1 mouse cellular context compared by ENCODE assay signal in the genomic region with DNA sequence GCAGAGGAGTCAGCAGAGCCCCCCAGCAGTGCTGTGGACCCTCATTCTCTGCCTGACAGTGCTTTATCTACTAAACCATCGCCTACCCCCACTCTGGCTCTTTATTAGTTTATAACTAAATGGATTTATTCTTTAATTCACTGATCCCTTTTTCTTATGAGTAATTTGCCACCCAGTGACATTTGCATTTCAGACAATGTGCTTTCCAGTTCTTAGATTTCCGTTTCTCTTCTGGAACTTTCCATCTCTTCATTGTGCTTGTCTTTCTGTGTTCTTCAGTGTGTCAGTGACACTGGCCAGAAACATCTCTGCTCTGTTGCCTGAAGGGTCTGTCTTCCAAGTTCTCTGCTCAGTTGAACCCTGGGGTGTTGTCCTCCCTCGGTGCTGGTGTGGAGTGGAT.
TF ChIP-seq lines count a peak whose summit lies in the region.

No protein-coding gene starts in this region.

TF ChIP-seq in CH12.LX, 34 proteins besides CTCF, POLR2A, EP300 and RAD21:
- TF ChIP-seq TCF12 (IDR thresholded peaks at IDR 0.05; ENCODE audit: low read depth, low read length): no peak
- TF ChIP-seq JUN (IDR thresholded peaks at IDR 0.05; ENCODE audit: insufficient read depth, low read depth, low read length): 0 out of 2 replicates have a peak, but pooled peaks have one; percentile 14
- no peak for TF ChIP-seq ELF1 (IDR thresholded peaks at IDR 0.05; ENCODE audit: low read depth, low read length)
- TF ChIP-seq ETS1 (conservative IDR thresholded peaks at IDR 0.05; ENCODE audit: low read depth, low read length): no peak; the same call in 1 of the 2 replicates
- no peak for TF ChIP-seq E2F4 (IDR thresholded peaks at IDR 0.05; ENCODE audit: insufficient replicate concordance, low read depth, low read length)
- TF ChIP-seq POLR2AphosphoS2 (IDR thresholded peaks at IDR 0.05; ENCODE audit: low read depth, low read length): no peak
- no peak for TF ChIP-seq KAT2A (IDR thresholded peaks at IDR 0.05; ENCODE audit: insufficient replicate concordance, low read length)
- TF ChIP-seq IRF4 (IDR thresholded peaks at IDR 0.05; ENCODE audit: low read depth, low read length): peak; percentile 54; the same call in 1 of the 2 replicates
- TF ChIP-seq BHLHE40 (IDR thresholded peaks at IDR 0.05; ENCODE audit: low read depth, low read length): 0 out of 2 replicates have a peak, but pooled peaks have one; percentile 20
- TF ChIP-seq MAFK (IDR thresholded peaks at IDR 0.05; ENCODE audit: insufficient replicate concordance, low read length): 0 out of 2 replicates have a peak, but pooled peaks have one; percentile 32
- TF ChIP-seq MYC (IDR thresholded peaks at IDR 0.05; ENCODE audit: low read depth, low read length): peak; percentile 75
- TF ChIP-seq MEF2A (IDR thresholded peaks at IDR 0.05; ENCODE audit: borderline replicate concordance, low read depth, low read length): no peak
- TF ChIP-seq USF2 (conservative IDR thresholded peaks at IDR 0.05; ENCODE audit: low read depth, low read length): no peak
- TF ChIP-seq NRF1 (IDR thresholded peaks at IDR 0.05; ENCODE audit: low read depth, low read length): no peak
- TF ChIP-seq GABPA (IDR thresholded peaks at IDR 0.05; ENCODE audit: insufficient replicate concordance, low read depth, low read length): no peak
- TF ChIP-seq UBTF (IDR thresholded peaks at IDR 0.05; ENCODE audit: low read depth, low read length): no peak
- no peak for TF ChIP-seq MAX (IDR thresholded peaks at IDR 0.05; ENCODE audit: low read length)
